Mouse (Mus musculus): ENCODE results near the gene Gm11099. TPM values are rescaled to one million over a fixed set of nuclear protein-coding genes. Genes with fewer than 3 reads are reported as not detected.
A peak's percentile ranks its signal among the peaks of the same experiment; 100 is the strongest.

The Gm11099 gene
- polyA plus RNA-seq (2014; fragmentation: Nextera tagmentation; extraction: Ambion mirVana), result not detected in 2 replicates

GRCm38 (mm10) chr2:58859134-58859533, at the start of gene Gm11099:
Gene Gm11099, plus strand, starts transcription at chr2:58859434.
- Histone ChIP-seq H3K4me3 (ENCODE audit: low read depth, low read length) (no peak within 1 kb of the TSS), H3K9ac (replicated peaks; ENCODE audit: low read depth, low read length) (no peak within 1 kb of the TSS), H3K4me1 (ENCODE audit: control insufficient read depth, insufficient read depth, low read length) (no peaks in the 10 kb centered on the region), H3K4me2 (ENCODE audit: low read depth, low read length) (no peak within 1 kb of the TSS), H3K27ac (ENCODE audit: low read depth, low read length) (no peak within 1 kb of the TSS), H3K27me3 (ENCODE audit: control insufficient read depth, insufficient read depth, low read length) (no peaks in the 10 kb centered on the region), H3K36me3 (ENCODE audit: control insufficient read depth, insufficient read depth, low read length) (no peaks in the 10 kb centered on the region), H3K9me3 (ENCODE audit: control insufficient read depth, low read length) (no peaks in the 10 kb centered on the region)
- no peak for ATAC-seq (ENCODE audit: low read depth)
- 89% methylated on average over 5 of the region's 5 CpGs for WGBS

- Histone ChIP-seq H3K27me3 (ENCODE audit: control insufficient read depth, insufficient read depth, low read length) (no peaks in the 10 kb centered on the region), H3K4me2 (ENCODE audit: low read depth, low read length) (no peak overlapping the region), H3K27ac (ENCODE audit: low read depth, low read length) (no peak overlapping the region), H3K9me3 (ENCODE audit: control insufficient read depth, low read length) (no peaks in the 10 kb centered on the region), H3K4me3 (ENCODE audit: low read depth, low read length) (no peak overlapping the region), H3K36me3 (ENCODE audit: control insufficient read depth, insufficient read depth, low read length) (no peaks in the 10 kb centered on the region), H3K4me1 (ENCODE audit: control insufficient read depth, insufficient read depth, low read length) (no peaks in the 10 kb centered on the region), H3K9ac (replicated peaks; ENCODE audit: low read depth, low read length) (no peak overlapping the region)
- ATAC-seq (ENCODE audit: low read depth), result no peak
- 25% methylated on average over 2 of the region's 2 CpGs for WGBS
Measured at GRCm38 (mm10) chr2:58812941-58813340, 46.3 kb upstream of the Gm11099 start.

- Histone ChIP-seq H3K4me3 (ENCODE audit: low read depth, low read length) (no peak overlapping the region), H3K4me1 (ENCODE audit: control insufficient read depth, insufficient read depth, low read length) (no peaks in the 10 kb centered on the region), H3K36me3 (ENCODE audit: control insufficient read depth, insufficient read depth, low read length) (no peaks in the 10 kb centered on the region), H3K4me2 (ENCODE audit: low read depth, low read length) (no peak overlapping the region), H3K9me3 (ENCODE audit: control insufficient read depth, low read length) (no peaks in the 10 kb centered on the region), H3K27me3 (ENCODE audit: control insufficient read depth, insufficient read depth, low read length) (no peaks in the 10 kb centered on the region), H3K9ac (replicated peaks; ENCODE audit: low read depth, low read length) (no peak overlapping the region), H3K27ac (ENCODE audit: low read depth, low read length) (no peak overlapping the region)
- no peak for ATAC-seq (ENCODE audit: low read depth)
- WGBS, result 86% methylated on average over 3 of the region's 3 CpGs
Measured at GRCm38 (mm10) chr2:58828910-58829600, 30.2 kb upstream of the Gm11099 start.

- Histone ChIP-seq H3K36me3 (ENCODE audit: control insufficient read depth, insufficient read depth, low read length) (no peaks in the 10 kb centered on the region), H3K4me2 (ENCODE audit: low read depth, low read length) (no peak overlapping the region), H3K4me3 (ENCODE audit: low read depth, low read length) (no peak overlapping the region), H3K27me3 (ENCODE audit: control insufficient read depth, insufficient read depth, low read length) (no peaks in the 10 kb centered on the region), H3K9me3 (ENCODE audit: control insufficient read depth, low read length) (no peaks in the 10 kb centered on the region), H3K4me1 (ENCODE audit: control insufficient read depth, insufficient read depth, low read length) (no peaks in the 10 kb centered on the region), H3K9ac (replicated peaks; ENCODE audit: low read depth, low read length) (no peak overlapping the region), H3K27ac (ENCODE audit: low read depth, low read length) (no peak overlapping the region)
- peak; percentile 34; the same call in 1 of the 2 replicates for ATAC-seq (ENCODE audit: low read depth)
- 76% methylated on average over 7 of the region's 7 CpGs for WGBS
Measured at GRCm38 (mm10) chr2:58829981-58830742, 29.1 kb upstream of the Gm11099 start.

- Histone ChIP-seq H3K4me3 (ENCODE audit: low read depth, low read length) (no peak overlapping the region), H3K4me2 (ENCODE audit: low read depth, low read length) (no peak overlapping the region), H3K27ac (ENCODE audit: low read depth, low read length) (no peak overlapping the region), H3K9ac (replicated peaks; ENCODE audit: low read depth, low read length) (no peak overlapping the region), H3K27me3 (ENCODE audit: control insufficient read depth, insufficient read depth, low read length) (no peaks in the 10 kb centered on the region), H3K9me3 (ENCODE audit: control insufficient read depth, low read length) (no peaks in the 10 kb centered on the region), H3K36me3 (ENCODE audit: control insufficient read depth, insufficient read depth, low read length) (no peaks in the 10 kb centered on the region), H3K4me1 (ENCODE audit: control insufficient read depth, insufficient read depth, low read length) (no peaks in the 10 kb centered on the region)
- WGBS, result 90% methylated on average over 20 of the region's 20 CpGs
- no peak for ATAC-seq (ENCODE audit: low read depth)
Measured at GRCm38 (mm10) chr2:58832253-58832980, 26.8 kb upstream of the Gm11099 start.

- Histone ChIP-seq H3K36me3 (ENCODE audit: control insufficient read depth, insufficient read depth, low read length) (no peaks in the 10 kb centered on the region), H3K27ac (ENCODE audit: low read depth, low read length) (no peak overlapping the region), H3K9ac (replicated peaks; ENCODE audit: low read depth, low read length) (no peak overlapping the region), H3K27me3 (ENCODE audit: control insufficient read depth, insufficient read depth, low read length) (no peaks in the 10 kb centered on the region), H3K9me3 (ENCODE audit: control insufficient read depth, low read length) (no peaks in the 10 kb centered on the region), H3K4me2 (ENCODE audit: low read depth, low read length) (no peak overlapping the region), H3K4me3 (ENCODE audit: low read depth, low read length) (no peak overlapping the region), H3K4me1 (ENCODE audit: control insufficient read depth, insufficient read depth, low read length) (no peaks in the 10 kb centered on the region)
- WGBS, result 53% methylated on average over 3 of the region's 3 CpGs
- ATAC-seq (ENCODE audit: low read depth), result no peak
Measured at GRCm38 (mm10) chr2:58841021-58841420, 18.2 kb upstream of the Gm11099 start.

- Histone ChIP-seq H3K27ac (ENCODE audit: low read depth, low read length) (no peak overlapping the region), H3K36me3 (ENCODE audit: control insufficient read depth, insufficient read depth, low read length) (no peaks in the 10 kb centered on the region), H3K9ac (replicated peaks; ENCODE audit: low read depth, low read length) (no peak overlapping the region), H3K4me2 (ENCODE audit: low read depth, low read length) (no peak overlapping the region), H3K4me3 (ENCODE audit: low read depth, low read length) (no peak overlapping the region), H3K27me3 (ENCODE audit: control insufficient read depth, insufficient read depth, low read length) (no peaks in the 10 kb centered on the region), H3K9me3 (ENCODE audit: control insufficient read depth, low read length) (no peaks in the 10 kb centered on the region), H3K4me1 (ENCODE audit: control insufficient read depth, insufficient read depth, low read length) (no peaks in the 10 kb centered on the region)
- no peak for ATAC-seq (ENCODE audit: low read depth)
- 92% methylated on average over 4 of the region's 4 CpGs for WGBS
Measured at GRCm38 (mm10) chr2:58842443-58842842, 16.8 kb upstream of the Gm11099 start.

GRCm38 (mm10) chr2:58844499-58844898, 14.7 kb upstream of the Gm11099 start:
- WGBS, result 44% methylated on average over 10 of the region's 10 CpGs

GRCm38 (mm10) chr2:58879876-58880275, 20.6 kb downstream of the Gm11099 start:
- Histone ChIP-seq H3K9ac (replicated peaks; ENCODE audit: low read depth, low read length) (no peak overlapping the region), H3K4me1 (ENCODE audit: control insufficient read depth, insufficient read depth, low read length) (no peaks in the 10 kb centered on the region), H3K9me3 (ENCODE audit: control insufficient read depth, low read length) (no peaks in the 10 kb centered on the region), H3K27me3 (ENCODE audit: control insufficient read depth, insufficient read depth, low read length) (no peaks in the 10 kb centered on the region), H3K36me3 (ENCODE audit: control insufficient read depth, insufficient read depth, low read length) (no peaks in the 10 kb centered on the region), H3K27ac (ENCODE audit: low read depth, low read length) (no peak overlapping the region), H3K4me2 (ENCODE audit: low read depth, low read length) (no peak overlapping the region), H3K4me3 (ENCODE audit: low read depth, low read length) (no peak overlapping the region)
- ATAC-seq (ENCODE audit: low read depth), result no peak
- 42% methylated on average over 3 of the region's 3 CpGs for WGBS

More at GRCm38 (mm10) chr2:58844499-58844898, 14.7 kb upstream of the Gm11099 start:
- H3K27ac ChIP-seq (ENCODE audit: low read depth, low read length), result no peak overlapping the region
- no peaks in the 10 kb centered on the region for H3K36me3 ChIP-seq (ENCODE audit: control insufficient read depth, insufficient read depth, low read length)
- no peak overlapping the region for H3K9ac ChIP-seq (replicated peaks; ENCODE audit: low read depth, low read length)
- no peak for ATAC-seq (ENCODE audit: low read depth)
- H3K27me3 ChIP-seq (ENCODE audit: control insufficient read depth, insufficient read depth, low read length), result no peaks in the 10 kb centered on the region
- no peaks in the 10 kb centered on the region for H3K9me3 ChIP-seq (ENCODE audit: control insufficient read depth, low read length)
- H3K4me3 ChIP-seq (ENCODE audit: low read depth, low read length), result no peak overlapping the region
- no peak overlapping the region for H3K4me2 ChIP-seq (ENCODE audit: low read depth, low read length)
- no peaks in the 10 kb centered on the region for H3K4me1 ChIP-seq (ENCODE audit: control insufficient read depth, insufficient read depth, low read length)

All from neural tube, embryonic 14.5 days (tissue).